Mouse (Mus musculus): ENCODE data around the gene BC005537.
"Not testable (repeated sequence)": the region's sequence is repeated elsewhere in the genome, so short reads cannot be mapped to it uniquely, and the experiment has no call there.

DNA sequence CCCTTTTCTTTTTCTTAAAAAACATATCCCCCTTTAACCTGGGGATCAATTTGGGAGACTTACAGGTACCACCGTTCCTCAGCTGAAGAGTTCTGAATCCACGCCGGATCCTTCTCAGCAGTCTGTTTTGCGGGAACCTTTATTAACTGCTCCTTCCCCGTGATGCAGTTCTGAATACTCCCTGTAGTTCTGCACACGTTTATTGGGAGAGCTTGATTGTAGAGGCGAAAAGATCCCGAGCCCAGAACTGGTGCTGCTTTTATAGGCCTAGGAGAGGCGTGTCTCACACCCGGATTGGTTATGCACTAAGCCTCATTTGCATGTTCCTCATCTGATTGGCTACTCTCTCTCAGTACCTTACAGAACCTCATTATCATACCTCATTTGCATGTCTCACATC lies 30.0 kb upstream of the BC005537 start:
- not testable (repeated sequence) for TF ChIP-seq CTCF, POLR2A (IDR thresholded peaks at IDR 0.05; ENCODE audit: extremely low read depth, insufficient read depth, low read length)
